Mouse (Mus musculus) G1E (cell line): ENCODE results near the gene Gm38392. TPM values are rescaled to one million over a fixed set of nuclear protein-coding genes. Genes with fewer than 3 reads are reported as not detected.

Source experiments
- ATAC-seq: 2 replicates; pipeline ENCODE4 v1.8.0; 2016; ENCODE audit warnings: mild to moderate bottlenecking; ENCODE audit not compliant: insufficient number of reproducible peaks, poor library complexity, low FRiP score, severe bottlenecking; ENCODE audit errors: extremely low read depth
- DNase-seq: peaks from one replicate; pipeline ENCODE4 v3.0.0; 2012; ENCODE audit warnings: low spot score
- H3K27me3 ChIP-seq: 2 replicates; pipeline ENCODE4 v1.6.1; 2012; ENCODE audit warnings: mild to moderate bottlenecking, low read length, inconsistent platforms; ENCODE audit not compliant: insufficient read depth
- H3K36me3 ChIP-seq: replicated peaks from 2 replicates; pipeline ENCODE3; 2012; ENCODE audit warnings: mild to moderate bottlenecking, inconsistent platforms
- H3K4me1 ChIP-seq: 2 replicates; pipeline ENCODE4 v1.6.1; 2012; ENCODE audit warnings: low read depth, low read length, inconsistent platforms, mixed read lengths; ENCODE audit not compliant: insufficient read depth
- H3K4me3 ChIP-seq: 2 replicates; pipeline ENCODE4 v1.5.1; 2012; ENCODE audit warnings: low read depth, mild to moderate bottlenecking, inconsistent platforms, low read length, moderate library complexity, mixed read lengths
- H3K9me3 ChIP-seq: replicated peaks from 2 replicates; pipeline ENCODE4 v1.6.1; 2012; ENCODE audit warnings: inconsistent platforms
- CTCF ChIP-seq: IDR thresholded peaks from 2 replicates; pipeline ENCODE4 v1.5.1; 2012; ENCODE audit warnings: low read depth, low read length, inconsistent platforms, mixed read lengths
- GATA1 ChIP-seq: IDR thresholded peaks from 2 replicates; pipeline ENCODE4 v1.6.1; 2012; ENCODE audit warnings: borderline replicate concordance, low read length, inconsistent platforms, mixed read lengths
- GATA2 ChIP-seq: IDR thresholded peaks from 2 replicates; pipeline ENCODE4 v1.6.1; 2012; ENCODE audit warnings: low read depth, low read length, inconsistent platforms, borderline replicate concordance
- POLR2AphosphoS5 ChIP-seq: IDR thresholded peaks from 2 replicates; pipeline ENCODE4 v1.6.1; 2012; ENCODE audit warnings: low read depth, low read length, inconsistent platforms; ENCODE audit not compliant: insufficient replicate concordance
- TAL1 ChIP-seq: conservative IDR thresholded peaks from 2 replicates; pipeline ENCODE4 v1.6.1; 2012; ENCODE audit warnings: low read depth, low read length, inconsistent platforms, mixed read lengths
- polyA plus RNA-seq: library from polyadenylated mRNA; stranded (reverse); fragments of >175 nt; gene quantifications from 2 replicates; pipeline ENCODE4 v1.2.3, GENCODE M21; 2012
- total RNA-seq, 2 experiments: library from RNA; stranded (forward) in 1 of 2; stranded (reverse) in 1 of 2; fragments of 200-1000 nt in 1 of 2; fragments of >200 nt in 1 of 2; fragmentation: Nextera tagmentation in 1 of 2; gene quantifications; 2 replicates each; pipeline ENCODE4 v1.2.3; 2014 to 2017

Gene Gm38392
- total and polyA plus RNA-seq, 3 experiments = not detected

GRCm38 (mm10) chr3:88237556-88238194 lies 49.3 kb downstream of the Gm38392 start:
- no peaks in the 10 kb centered on the region for H3K9me3 ChIP-seq
- peak; percentile 22; the same call in 1 of the 2 replicates for ATAC-seq
- no peak overlapping the region for H3K4me3 ChIP-seq
- peak; percentile 23 for DNase-seq
- H3K27me3 ChIP-seq = peaks cover 72% of the 10 kb centered on the region
- peaks cover 7% of the 10 kb centered on the region for H3K4me1 ChIP-seq
- no peaks in the 10 kb centered on the region for H3K36me3 ChIP-seq
- TF ChIP-seq CTCF (peak; percentile 35; the same call in 1 of the 2 replicates), GATA1 (no peak)

GRCm38 (mm10) chr3:88237161-88237555 lies 49.9 kb downstream of the Gm38392 start:
- H3K27me3 ChIP-seq = peaks cover 70% of the 10 kb centered on the region
- no peak for ATAC-seq
- TF ChIP-seq CTCF (no peak), POLR2AphosphoS5 (no peak), TAL1 (no peak), GATA2 (no peak), GATA1 (no peak)
- no peaks in the 10 kb centered on the region for H3K36me3 ChIP-seq
- DNase-seq = no peak
- no peaks in the 10 kb centered on the region for H3K9me3 ChIP-seq
- H3K4me3 ChIP-seq = no peak overlapping the region
- peaks cover 2% of the 10 kb centered on the region; the same call in 1 of the 2 replicates for H3K4me1 ChIP-seq

DNA sequence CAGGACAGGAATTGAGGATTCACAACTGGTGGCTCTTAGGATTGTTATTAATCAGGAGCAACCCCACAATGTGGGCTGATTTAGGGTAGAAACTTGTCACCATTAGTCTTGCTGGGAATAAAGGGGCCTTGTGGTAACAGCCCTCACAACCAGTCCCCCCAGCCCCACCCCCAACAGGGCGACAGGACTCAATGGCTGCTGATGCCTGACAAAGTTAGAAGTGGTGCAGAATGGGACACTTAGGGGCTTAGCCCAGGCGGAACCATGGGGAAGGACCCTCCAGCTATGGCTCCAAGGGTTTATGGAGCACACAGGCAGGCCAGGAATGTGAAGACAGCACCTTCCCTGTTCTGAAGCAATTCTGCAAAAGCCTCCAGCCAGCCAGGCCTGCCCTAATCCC lies 51.4 kb downstream of the Gm38392 start:
- DNase-seq = no peak
- no peak for ATAC-seq
- no peak for TF ChIP-seq GATA1
- TF ChIP-seq CTCF = no peak
- TF ChIP-seq POLR2AphosphoS5 = no peak
- TF ChIP-seq TAL1 = no peak
- TF ChIP-seq GATA2 = no peak
- no peaks in the 10 kb centered on the region for H3K9me3 ChIP-seq
- H3K4me1 ChIP-seq = no peaks in the 10 kb centered on the region; the same call in 1 of the 2 replicates
- H3K27me3 ChIP-seq = peaks cover 67% of the 10 kb centered on the region
- H3K36me3 ChIP-seq = no peaks in the 10 kb centered on the region
- no peak overlapping the region for H3K4me3 ChIP-seq

DNA sequence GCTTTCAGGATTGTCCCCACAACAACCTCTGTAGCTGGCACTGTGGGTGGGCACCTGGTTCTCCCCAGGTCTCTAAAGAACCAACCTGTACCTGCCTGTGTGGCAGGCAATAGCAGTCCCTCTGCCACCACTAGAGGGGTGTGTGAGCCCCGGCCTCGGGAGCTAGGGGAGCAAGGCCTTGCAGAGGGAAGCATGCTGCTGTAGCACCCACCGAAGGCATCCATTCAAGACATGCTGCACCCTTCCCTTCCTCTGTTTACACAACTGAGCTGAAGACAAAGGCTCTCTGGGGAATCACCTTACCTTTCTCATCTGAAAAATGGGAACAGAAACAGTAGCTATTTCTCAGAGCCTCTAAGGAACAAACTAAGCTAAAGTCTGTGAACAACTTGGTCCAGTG lies 51.8 kb downstream of the Gm38392 start:
- DNase-seq (no peak), ATAC-seq (no peak)
- H3K4me3 ChIP-seq = no peak overlapping the region
- no peaks in the 10 kb centered on the region for H3K36me3 ChIP-seq
- no peaks in the 10 kb centered on the region for H3K9me3 ChIP-seq
- no peaks in the 10 kb centered on the region; the same call in 1 of the 2 replicates for H3K4me1 ChIP-seq
- H3K27me3 ChIP-seq = peaks cover 67% of the 10 kb centered on the region
- TF ChIP-seq GATA2 = no peak
- TF ChIP-seq POLR2AphosphoS5 = no peak
- no peak for TF ChIP-seq GATA1
- no peak for TF ChIP-seq CTCF
- no peak for TF ChIP-seq TAL1

- Histone ChIP-seq H3K36me3 (no peaks in the 10 kb centered on the region), H3K4me1 (no peaks in the 10 kb centered on the region; the same call in 1 of the 2 replicates), H3K27me3 (peaks cover 71% of the 10 kb centered on the region), H3K9me3 (no peaks in the 10 kb centered on the region), H3K4me3 (no peak overlapping the region)
- no peak for ATAC-seq
- no peak for DNase-seq
- TF ChIP-seq TAL1 (no peak), CTCF (no peak), POLR2AphosphoS5 (no peak), GATA2 (no peak), GATA1 (no peak)
Measured at GRCm38 (mm10) chr3:88234041-88234440, 53.0 kb downstream of the Gm38392 start.

GRCm38 (mm10) chr3:88232851-88233649 lies 54.0 kb downstream of the Gm38392 start:
- Histone ChIP-seq H3K36me3 (no peaks in the 10 kb centered on the region), H3K9me3 (no peaks in the 10 kb centered on the region), H3K4me1 (no peaks in the 10 kb centered on the region; the same call in 1 of the 2 replicates), H3K4me3 (no peak overlapping the region), H3K27me3 (peaks cover 68% of the 10 kb centered on the region)
- DNase-seq (no peak), ATAC-seq (no peak)
- TF ChIP-seq GATA2 = no peak
- no peak for TF ChIP-seq TAL1
- TF ChIP-seq POLR2AphosphoS5 = no peak
- TF ChIP-seq GATA1 = no peak
- TF ChIP-seq CTCF = no peak
